Mouse (Mus musculus) G1E (cell line): ENCODE data around the gene Tigd2.

Experiments used
- CTCF ChIP-seq: IDR thresholded peaks from 2 replicates; pipeline ENCODE4 v1.5.1; 2012; ENCODE audit warnings: low read depth, low read length, inconsistent platforms, mixed read lengths
- GATA1 ChIP-seq: IDR thresholded peaks from 2 replicates; pipeline ENCODE4 v1.6.1; 2012; ENCODE audit warnings: borderline replicate concordance, low read length, inconsistent platforms, mixed read lengths
- POLR2AphosphoS5 ChIP-seq: IDR thresholded peaks from 2 replicates; pipeline ENCODE4 v1.6.1; 2012; ENCODE audit warnings: low read depth, low read length, inconsistent platforms; ENCODE audit not compliant: insufficient replicate concordance
- TAL1 ChIP-seq: conservative IDR thresholded peaks from 2 replicates; pipeline ENCODE4 v1.6.1; 2012; ENCODE audit warnings: low read depth, low read length, inconsistent platforms, mixed read lengths

DNA sequence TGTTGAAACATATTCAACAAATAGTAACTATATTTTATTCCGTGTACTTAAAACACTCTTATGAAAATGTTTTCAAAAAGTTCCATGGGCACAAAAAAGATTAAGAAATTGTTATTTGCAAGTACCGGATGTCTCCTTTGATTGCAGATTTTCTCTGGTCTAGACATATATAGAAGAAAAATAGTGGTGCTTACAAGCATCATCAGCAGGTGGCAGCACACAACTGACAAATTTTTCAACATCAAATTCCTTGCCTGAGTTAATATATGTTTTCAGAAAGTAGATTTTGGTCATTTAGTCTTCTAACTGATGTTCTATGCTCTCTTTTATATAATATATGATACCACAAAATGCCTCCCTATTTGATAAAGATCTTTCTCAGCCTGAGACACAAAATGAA is 41.0 kb downstream of the Tigd2 start:
- no peak for TF ChIP-seq CTCF
- no peak for TF ChIP-seq POLR2AphosphoS5
- no peak for TF ChIP-seq GATA1
- TF ChIP-seq TAL1: no peak
